Mouse (Mus musculus) right cerebral cortex, postnatal 10 days (tissue): ENCODE data around the gene Abhd2.
"Not testable (repeated sequence)": the region's sequence is repeated elsewhere in the genome, so short reads cannot be mapped to it uniquely, and the experiment has no call there.

Experiments
- DNase-seq, 2 experiments: peaks; one replicate each; pipeline ENCODE4 v3.0.0; 2021; ENCODE audit warnings: low spot score in 2 of 2

Abhd2 gene

DNA sequence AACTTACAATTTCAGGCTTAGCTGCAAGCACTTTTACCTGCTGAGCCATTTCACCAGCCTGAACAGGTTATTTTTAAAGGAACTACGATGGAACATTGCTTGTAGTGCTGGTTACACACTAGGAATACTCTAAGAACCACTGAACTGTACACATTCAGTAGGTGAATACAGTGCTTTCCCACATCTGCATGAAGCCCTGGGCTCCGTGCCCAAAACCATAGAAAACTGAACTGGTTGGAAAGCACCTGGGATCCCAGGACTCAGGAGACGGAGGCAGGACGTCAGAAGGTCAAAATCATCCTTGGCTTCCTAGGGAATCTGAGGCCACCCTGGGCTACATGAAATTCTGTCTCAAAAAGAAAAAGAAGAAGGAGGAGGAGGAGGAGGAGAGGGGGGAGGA, 6.8 kb upstream of the Abhd2 start:
- no peak for DNase-seq

DNA sequence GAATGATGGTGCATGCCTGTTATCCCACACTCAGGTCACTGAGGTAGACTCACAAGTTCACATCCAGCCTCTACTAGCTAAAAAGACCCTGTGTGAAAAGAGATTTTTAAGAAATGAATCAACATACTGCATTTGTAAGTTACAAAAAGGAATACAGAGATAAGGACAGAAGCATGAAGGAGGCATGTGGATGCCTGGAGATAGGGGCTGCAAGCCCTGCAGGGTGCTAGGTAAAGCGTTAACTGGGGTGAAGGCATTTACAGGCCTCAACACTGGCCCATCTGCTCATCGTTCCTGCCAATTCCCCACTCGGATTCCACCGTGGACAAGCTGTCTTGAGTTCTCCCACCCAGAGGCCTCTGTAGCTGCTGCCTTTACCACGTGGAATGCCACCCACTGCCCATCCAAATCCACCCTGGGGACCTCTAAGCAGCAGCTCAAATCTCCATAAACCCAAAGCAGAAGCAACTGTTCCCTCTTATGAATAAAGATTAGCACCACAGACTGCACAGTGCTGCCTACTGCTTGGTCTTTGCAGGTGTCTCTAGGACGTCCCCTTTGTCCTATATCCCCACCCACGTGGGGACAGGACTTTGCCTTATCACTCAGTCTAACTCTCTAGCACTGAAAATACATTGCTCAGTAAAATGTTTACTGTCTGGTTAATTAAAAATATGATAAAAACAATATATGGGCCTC, 5.2 kb upstream of the Abhd2 start:
- DNase-seq: no peak

DNA sequence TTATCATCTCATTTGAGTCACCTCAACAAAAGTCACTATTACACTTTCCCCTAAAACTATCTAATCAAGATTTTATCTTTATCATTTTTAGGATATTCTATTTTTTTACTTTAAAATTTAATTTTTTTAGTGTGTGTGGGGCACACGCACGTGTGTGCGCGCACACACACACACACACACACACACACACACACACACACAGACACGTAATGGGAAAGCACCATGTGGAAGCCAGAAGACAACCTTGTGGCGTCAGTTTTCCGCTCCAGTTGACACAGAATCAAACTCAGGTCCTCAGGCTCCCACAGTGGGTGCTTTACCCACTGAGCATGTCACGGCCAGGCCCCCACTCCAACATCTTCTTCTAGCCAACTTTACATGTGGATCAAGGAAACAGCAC, 4.1 kb upstream of the Abhd2 start:
- no peak for DNase-seq

DNA sequence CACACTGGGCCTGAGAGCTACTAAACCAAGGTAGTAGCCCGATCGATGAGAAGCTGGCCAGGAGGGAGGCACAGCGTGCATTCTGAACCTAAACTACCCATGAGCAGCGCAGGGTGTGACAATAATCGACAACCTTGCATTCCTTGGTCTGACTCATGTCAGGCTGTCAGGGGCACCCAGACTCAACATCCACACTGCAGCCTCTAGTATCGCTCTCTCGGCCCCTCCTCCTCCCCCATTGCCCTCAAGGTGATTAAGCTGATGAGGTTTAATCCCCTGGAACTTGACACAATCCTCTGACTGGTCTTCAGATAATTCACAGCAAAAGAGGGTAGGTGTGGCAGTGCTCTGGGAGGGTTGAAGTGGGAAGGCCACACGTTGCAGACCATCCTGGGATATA, 3.6 kb upstream of the Abhd2 start:
- DNase-seq: no peak

DNA sequence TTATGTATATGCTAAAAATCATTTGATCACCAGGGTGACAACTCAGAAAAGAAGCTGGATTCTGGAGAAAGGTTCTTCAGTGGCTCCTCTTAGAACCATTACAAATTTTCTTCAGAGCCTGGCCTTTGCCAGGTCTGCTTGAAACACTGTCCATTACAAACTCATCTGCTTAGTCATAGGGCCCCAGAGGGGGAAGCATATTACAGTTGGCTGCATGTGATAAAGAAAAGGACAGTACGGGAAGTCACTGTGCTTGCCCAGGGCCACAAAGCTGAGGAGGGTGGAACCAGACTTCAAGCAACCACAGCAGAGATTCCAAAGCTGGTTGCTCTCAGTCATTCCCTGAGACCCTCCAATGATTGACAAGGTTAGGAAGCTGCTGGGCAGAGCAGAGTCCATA, 3.1 kb upstream of the Abhd2 start:
- no peak for DNase-seq

DNA sequence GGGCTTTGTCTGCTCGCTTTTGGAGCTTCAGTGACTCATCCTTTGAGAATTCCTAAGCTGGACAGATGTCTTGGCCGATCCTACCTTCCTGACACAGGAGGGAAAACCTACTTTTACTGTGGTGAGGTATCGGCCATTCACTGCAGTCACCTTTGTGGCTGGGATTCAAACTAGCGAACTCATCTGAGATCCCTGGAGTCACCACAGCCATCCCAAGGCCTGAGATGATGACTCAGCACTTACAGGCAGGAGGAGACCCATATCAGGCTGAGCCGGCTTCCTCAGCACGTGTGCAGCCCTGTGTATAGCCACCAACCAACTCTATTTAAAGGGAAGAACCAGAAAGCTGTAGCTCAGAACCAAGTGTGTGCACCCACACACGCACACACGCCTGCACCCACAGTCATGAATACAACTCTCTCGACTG, 2.0 kb upstream of the Abhd2 start:
- peak in 1 of 2 experiments; percentile 80 for DNase-seq

DNA sequence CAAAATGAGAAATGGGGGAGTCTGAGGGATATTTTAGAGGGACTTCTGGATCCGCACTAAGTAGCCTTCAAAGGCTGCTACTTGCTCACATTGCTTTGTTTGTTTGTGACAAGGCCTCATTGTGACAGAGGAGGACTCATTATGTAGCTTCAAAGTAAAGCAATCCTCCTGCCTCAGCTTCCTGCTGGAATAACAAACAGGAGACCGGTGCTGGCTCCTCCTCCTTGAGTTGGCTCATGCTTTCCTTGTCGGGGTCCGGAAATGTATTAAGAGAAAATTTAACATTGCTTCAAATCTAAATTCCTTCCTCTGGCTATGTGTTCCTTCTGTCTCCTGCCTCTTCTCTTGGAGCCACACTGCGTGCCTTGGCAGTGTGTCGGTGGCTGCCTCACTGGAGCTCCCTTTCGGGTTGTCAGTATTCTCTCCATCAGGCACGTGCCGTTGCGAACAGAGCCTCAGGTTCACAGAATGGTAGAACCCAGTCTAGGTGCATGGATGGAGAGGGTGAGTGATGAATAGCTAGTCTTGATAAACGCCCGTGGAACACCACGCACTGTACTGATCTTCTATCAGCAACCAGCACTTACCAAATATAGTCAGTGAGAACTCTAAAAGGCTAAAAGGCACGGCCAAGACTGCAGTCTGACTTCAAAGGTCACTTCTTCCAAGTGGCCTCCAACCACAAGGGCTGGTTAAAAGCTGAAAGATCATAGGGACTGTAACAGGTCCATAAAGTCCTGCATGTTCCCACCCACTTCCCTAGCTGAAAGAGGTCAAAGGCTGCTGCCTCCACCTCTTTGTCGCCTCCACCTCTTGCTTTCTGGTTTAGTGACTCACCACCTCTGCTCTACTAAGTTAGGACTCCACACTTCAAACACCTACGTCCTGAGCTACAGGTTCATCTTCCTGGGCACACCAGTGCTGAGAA, 874 bp upstream of the Abhd2 start:
- DNase-seq: no peak

DNA sequence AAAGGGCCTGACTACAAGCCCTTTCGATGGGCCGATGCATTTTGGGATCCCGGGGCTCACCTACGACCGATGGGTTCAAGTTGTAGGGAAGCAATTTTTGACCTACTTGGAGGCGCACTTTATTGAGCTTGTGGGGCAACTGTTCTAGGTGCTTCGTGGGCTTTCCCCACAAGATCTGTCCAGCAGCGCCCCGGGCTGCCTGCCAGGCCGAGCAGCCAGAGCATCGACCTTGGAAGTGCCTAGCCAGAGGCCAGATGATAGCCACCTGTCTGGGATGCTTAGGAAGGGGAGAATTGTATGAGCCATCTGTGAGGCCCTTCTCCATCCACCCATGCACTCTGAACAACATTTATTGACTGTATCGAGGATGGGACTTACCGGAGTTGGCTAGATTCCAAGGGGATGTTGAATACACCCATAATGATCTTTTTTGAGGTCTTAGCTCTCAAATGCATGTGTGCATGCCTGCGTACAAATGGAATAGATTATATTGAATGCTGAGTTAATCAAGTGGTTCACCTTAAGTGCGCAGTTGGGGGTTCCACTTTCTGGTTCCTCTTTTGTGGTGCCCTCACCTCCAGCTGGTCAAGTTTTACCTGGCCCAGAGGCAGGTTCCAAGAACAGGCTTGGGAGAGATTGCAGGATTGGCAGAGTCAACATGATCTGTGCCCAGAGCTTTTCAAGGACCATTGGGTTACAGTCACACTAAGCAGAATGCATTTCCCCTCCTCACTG, 906 bp downstream of the Abhd2 start:
- DNase-seq: peak in 1 of 2 experiments; percentile 50

DNA sequence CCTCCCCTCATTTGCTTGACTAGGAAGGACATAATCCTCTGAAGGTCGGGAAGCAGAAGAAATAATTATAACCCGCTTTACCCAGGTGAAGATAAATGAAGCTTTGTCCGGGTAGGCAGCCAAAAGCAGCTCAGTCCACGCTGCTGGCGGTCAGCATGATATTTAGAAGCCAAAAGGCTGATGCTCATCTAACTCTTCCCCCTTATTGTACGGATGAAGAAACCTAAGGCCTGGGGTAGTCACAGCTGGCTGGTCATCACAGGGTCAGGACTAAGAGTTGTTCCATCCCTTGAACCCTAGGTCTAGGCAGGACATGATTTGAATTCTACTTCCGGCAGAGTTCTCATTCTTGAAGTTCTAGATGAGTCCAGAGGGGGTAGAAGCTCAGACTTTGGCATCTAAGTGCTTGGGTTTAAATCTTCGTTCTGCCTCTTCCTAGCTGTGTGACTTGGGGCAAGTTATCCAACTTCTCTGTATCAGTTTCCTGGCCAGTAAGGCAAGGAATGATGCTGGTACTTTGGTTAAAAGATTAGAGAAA, 1.5 kb downstream of the Abhd2 start:
- DNase-seq: no peak

DNA sequence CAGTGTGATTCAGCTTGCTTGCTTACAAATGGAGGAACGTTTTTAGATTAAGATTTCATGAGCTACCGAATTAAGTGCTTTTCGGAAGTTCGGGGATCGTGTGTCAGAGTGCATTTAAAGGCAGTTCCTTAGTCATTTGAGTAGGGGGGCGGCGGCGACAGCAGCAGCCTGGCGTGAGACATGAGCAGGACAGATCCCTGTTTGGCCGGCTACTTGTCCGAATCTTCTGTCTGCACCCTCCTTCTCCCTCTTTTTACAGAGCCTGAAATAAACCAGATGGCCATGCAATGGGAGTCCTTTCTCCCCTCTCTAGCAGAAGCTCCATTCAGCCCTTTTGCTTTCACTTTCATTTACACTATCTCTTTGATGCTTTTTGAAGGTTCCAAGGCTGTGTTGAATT, 2.3 kb downstream of the Abhd2 start:
- no peak for DNase-seq

DNA sequence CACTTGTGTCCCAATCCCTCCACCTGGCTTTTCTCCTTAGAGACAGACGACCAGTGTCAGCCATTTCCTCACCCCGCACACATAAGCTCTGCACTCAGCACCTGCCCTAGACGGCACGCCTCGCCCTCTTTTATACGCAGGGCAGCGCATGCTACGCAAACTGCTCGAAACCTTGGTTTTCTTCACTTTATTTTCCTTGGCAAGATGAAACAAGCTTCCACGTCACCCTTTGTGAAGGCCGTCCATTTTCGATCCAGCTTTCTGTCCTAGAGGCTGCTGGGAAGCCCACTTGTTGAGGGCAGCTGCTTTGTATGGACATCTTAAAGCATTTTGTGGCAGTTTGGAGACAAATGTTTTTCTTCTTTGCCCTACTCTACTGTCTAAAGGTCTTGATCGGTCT, 5.4 kb downstream of the Abhd2 start:
- DNase-seq: no peak

DNA sequence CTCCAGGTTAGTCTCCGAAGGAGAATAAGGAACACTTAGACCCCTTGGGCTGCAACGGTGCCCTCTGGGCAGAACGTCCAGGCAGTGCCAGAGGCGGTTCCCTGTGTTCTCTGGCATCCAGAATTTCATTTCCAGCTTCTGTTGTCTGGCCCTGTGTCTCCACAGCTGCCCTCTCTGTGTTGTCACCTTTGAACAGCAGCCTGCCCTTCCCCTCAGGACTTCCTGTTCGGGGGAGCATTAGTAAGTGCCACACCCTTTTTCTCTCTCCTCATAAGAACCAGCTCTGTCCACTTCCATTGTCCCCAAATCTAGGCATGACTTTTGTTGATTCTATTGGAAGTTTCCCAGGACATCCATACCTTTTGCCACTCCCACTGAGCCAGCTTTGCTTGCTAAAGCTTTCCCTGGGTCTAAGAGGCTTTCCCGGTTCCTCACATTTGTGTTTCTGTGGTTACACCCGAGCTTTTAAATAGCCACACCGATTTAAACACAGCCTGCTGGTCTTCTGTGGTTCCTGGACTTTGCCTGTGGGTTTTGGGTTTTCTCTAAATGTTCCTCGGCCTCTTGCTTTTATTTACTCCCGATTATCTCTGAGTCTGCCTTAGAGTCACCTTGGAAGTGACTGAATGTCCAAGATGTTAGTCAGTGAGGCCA, 6.5 kb downstream of the Abhd2 start:
- DNase-seq: no peak

DNA sequence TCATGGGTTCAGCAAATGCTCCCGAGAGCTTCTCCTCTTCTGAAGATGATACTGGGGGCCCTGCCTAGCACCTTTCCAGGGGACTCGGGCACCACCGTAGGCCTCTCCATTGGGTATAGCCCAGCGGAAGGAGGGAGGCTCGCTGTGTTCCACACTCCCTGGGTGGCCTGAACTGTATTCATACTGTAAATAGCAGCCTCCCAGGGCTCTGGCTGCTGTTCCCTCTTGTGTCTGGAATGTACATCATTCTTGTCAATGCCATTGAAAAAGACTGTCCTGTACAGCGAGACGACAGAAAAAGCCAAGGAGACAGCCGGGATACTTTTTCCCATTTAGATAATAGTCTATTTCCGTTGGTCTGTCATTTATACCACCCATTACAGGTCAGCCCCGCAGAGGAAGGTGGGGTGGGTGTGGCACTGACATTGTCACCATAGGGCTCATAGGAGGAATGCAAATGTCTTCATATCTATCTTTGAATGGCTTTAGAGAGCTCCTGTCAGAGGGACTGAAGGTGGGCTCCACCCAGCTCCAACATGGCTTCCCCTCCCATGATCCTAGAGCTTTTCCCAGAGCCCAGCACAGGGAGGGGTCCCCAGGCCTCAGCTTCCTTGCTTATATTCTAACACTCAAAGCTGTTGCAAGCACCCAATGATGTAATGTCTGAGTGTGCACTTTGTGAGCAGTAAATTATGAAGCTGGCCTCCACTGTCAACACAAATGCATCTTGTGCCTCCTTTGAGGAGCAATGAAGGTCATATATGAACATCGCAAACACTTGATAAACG, 10.1 kb downstream of the Abhd2 start:
- no peak for DNase-seq

DNA sequence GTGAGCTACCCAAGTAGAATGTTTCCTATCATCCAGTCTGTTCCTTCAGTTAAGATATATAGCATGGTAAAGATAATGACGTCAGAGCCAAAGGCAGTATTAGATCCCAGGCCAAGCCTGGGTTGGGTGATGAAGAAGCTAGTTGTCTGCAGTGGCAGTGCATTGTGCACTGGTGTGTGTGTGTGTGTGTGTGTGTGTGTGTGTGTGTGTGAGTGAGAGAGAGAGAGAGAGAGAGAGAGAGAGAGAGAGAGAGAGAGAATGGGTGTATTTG, 10.6 kb downstream of the Abhd2 start:
- DNase-seq: not testable (repeated sequence)

DNA sequence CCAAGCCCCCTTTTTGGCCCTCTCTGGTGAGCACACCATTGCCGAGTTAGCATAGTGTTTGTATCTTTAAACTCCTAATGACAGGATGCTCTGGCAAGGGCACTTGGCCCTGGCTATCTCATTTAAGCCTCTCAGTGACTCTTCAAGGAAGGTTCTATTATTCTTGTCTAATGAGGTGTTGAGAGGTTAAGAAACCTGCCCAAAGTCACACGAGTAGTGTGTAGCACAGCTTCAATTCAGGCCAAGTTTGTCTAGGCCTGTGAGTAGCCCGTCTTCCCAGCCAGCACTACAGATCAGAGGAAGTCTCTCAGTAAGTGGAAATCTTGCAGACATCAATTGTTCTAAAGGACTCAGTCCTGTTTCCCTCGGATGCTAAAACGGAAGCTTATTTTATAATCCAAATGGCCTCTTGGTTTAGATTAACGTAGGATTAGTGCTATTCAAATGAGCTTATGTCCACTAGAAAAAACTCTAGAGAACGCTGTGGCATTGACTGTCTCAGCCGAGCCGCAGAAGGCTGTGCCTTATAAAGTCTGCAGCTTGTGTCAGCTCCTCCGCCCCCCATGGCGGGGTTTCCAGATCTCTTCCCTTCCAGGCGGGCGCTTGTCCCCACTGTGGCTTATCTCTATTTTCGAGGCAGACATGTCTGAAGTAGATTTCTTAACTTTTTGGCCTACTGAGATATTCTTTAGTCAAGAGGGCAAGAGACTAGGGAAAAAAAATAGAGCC, 11.3 kb downstream of the Abhd2 start:
- peak in 1 of 2 experiments; percentile 32 for DNase-seq

DNA sequence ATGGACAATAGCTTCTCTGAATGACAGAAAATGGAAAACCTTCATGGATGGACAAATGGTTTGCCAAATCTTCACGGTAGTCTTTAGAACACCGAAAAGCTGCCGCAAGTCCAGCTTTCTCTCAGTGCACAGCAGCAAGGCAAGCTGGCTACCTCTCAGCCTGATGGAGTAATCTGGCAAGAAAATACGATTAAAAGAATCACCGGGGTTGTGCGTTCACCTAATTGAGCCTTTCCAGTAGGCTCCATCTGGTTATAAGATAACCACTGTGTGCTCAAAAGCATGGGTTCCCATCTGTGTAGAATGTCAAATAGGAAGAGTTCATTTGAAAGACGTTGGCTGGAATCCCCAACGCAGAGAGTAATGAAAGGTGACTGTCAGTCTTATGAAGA, 11.9 kb downstream of the Abhd2 start:
- DNase-seq: peak in 1 of 2 experiments; percentile 20

DNA sequence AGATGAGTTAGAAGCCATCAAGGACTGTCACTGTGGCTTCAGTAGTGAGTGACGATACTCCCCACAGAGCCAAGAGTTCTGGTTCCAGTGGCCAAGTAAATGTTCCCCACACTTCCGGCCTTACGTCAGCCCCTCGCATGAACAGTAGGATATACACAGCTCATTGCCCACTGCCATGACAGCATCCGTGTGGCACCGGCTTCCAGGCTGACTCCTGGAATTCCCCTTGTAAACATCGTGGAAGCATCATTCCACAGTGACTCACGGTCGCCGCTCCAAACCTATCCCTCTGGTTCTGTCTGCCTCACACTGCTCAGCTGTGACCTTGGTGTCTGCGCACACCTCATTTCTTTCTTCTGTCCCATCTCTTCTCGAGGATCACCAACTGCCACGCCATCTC, 12.4 kb downstream of the Abhd2 start:
- peak in 1 of 2 experiments; percentile 24 for DNase-seq

DNA sequence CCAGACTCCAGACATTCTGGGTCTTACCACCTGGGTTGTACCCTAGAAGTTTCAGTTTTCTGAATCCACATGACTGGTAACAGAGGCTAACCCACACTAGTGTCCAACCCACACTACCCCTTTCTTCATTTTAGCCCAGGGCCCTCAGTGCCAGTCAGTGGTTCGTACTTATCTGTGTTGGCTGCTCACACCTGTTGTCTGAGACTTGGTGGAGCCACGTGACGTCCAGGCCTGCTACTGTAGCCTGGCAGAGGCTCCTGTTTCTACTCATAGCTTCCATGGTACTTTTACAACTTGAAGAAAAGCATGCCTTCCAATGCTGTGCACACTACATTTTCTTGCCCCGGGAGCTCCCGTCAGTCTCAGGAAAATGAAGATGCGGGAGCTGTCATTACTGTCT, 14.2 kb downstream of the Abhd2 start:
- DNase-seq: no peak

DNA sequence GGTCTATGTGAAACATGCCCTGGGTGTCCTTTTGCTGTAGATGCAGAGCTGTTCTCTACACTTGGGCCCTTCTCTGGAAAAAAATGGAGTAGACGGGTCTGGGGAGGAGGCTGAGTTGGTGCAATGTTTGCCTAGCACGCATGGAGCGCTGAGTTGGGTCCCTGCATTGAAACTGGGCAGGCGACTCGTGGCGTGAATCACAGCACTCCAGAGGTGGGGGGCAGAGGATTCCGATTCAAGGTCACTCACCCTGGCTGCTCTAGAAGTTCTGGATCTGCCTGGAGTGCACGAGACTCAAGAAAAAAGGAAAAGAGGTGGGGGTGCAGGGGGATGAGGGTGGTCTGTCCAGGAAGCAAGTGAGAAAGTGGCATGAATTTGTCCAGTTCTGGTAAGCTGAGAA, 14.9 kb downstream of the Abhd2 start:
- DNase-seq: no peak

DNA sequence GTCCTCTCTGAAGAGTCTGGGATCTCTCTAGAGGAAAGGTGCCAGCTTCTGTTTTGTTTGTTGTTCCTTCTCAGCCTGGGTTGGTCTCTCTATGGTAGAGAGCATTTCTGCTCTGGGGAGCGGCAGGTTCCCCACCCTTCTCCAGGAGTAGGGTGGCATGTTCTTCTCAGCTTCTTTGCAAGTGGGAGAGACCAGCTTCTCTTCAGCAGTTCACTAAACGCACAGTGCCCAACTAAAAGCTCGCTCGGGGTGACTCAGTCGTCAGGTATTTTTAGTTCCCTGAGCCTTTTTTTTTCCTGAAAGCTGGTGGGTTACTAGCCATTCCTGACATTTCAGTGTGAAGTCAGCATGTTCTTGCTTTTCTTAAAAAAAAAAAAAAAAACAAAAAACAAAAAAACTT, 15.4 kb downstream of the Abhd2 start:
- DNase-seq: no peak
